Mouse (Mus musculus) right cerebral cortex, postnatal 10 days (tissue): ENCODE data around the gene Slc22a8.
A peak's percentile ranks its signal among the peaks of the same experiment; 100 is the strongest.

Source experiments
- DNase-seq, 2 experiments: peaks; one replicate each; pipeline ENCODE4 v3.0.0; 2021; ENCODE audit warnings: low spot score in 2 of 2

Slc22a8 gene

GRCm38 (mm10) chr19:8597269-8597668, 6.2 kb downstream of the Slc22a8 start:
- no peak for DNase-seq

DNA sequence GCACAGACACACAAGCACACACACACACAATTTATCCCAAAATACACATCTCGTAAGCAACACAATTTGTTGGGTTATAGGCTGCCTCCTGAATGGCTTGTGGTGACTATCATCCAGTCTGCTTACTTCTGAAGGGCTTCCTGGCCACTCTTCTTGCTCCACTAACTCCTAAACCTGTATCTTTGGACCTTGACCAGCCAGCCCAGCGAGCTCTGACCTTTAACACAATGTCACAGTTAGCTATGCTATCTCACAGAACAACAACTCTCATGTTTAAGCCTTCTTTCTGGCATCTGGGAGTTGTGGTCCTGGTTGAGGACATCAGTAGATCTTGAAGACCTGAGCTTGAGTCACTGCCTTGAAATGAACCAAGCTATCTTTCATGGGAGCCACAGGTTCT, 8.2 kb downstream of the Slc22a8 start:
- no peak for DNase-seq

GRCm38 (mm10) chr19:8601922-8602321, 10.9 kb downstream of the Slc22a8 start:
- no peak for DNase-seq

DNA sequence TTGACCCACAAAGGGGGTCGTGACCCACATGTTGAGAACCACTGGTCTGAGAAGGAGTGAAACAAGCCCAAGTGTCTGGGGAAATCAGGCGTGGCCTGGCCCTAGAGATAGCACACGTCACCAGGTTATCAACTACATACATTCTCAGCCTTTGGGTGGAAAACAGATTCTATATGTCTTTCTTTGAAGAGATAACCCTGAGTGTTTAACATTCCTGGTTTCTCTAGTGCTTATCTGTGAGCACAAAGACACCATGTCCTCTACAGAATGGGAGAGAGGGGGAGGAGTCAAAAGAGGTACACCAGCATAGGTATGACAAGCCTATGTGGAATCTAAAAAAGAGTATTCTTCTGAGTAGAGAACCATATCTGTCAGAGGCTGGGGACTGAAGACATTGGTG, 11.9 kb downstream of the Slc22a8 start:
- no peak for DNase-seq

GRCm38 (mm10) chr19:8604536-8605240, 13.6 kb downstream of the Slc22a8 start:
- DNase-seq = no peak

DNA sequence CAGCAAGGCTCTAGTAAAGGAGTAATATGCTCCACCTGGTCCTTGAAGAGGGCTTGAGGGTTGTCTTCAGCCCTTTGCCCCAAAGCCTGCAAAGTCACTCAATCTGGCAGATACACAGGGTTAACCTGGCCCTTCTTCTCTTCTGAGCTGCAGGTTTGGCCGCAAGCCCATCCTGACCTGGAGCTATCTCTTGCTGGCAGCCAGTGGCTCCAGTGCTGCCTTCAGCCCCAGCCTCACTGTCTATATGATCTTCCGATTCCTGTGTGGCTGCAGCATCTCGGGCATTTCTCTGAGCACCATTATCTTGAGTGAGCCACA, 14.1 kb downstream of the Slc22a8 start:
- DNase-seq = no peak

- DNase-seq = no peak
Observed at GRCm38 (mm10) chr19:8611358-8612123, 20.5 kb downstream of the Slc22a8 start.

GRCm38 (mm10) chr19:8613111-8613510, 22.1 kb downstream of the Slc22a8 start:
- DNase-seq = no peak

- no peak for DNase-seq
Observed at GRCm38 (mm10) chr19:8614343-8614742, 23.3 kb downstream of the Slc22a8 start.

- no peak for DNase-seq
Observed at GRCm38 (mm10) chr19:8616314-8616713, 25.3 kb downstream of the Slc22a8 start.

DNA sequence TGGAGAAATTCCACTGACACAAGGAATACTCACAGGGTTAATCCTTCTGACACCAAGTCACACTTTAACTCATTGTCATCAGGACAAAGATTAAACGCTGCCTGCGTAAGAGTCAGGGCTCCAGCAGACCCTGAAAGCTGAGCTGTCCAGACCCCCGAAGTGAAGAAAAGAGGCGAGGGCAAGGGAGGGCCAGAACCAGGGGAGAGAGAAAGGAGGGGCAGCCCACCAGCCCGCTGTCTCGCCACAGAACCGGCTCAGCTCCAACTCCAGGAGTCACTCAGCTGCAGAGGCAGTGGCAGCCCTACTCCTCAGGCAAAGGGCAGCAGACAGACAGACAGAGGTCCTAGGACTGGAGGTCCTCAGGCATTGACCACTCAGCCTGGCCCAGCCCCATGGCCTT, 26.9 kb downstream of the Slc22a8 start, which contains the start of gene Slc22a6:
TSS of gene Slc22a6 (plus strand) at position 136 of the 400 bp plus-strand sequence.
- DNase-seq = no peak

- DNase-seq = no peak
Observed at GRCm38 (mm10) chr19:8621098-8621497, 30.0 kb downstream of the Slc22a8 start.

DNA sequence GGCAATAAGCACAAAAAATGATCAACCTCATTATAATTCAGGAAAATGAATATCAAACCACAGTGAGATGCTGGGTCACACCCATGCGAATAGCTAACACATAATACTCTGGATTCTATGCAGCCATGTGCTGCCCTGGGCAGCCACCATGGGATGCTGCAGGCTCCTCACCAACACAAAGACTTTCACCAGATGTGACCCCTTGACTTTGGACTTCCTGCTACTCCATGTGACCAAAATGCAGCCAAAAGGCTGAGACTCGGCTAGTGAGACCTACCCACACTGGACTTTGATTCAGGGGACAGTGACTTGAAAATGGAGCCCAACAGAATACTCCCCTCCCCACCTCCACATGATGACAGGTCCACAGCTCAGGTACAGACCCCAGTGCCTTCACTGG, 39.2 kb downstream of the Slc22a8 start:
- no peak for DNase-seq

DNA sequence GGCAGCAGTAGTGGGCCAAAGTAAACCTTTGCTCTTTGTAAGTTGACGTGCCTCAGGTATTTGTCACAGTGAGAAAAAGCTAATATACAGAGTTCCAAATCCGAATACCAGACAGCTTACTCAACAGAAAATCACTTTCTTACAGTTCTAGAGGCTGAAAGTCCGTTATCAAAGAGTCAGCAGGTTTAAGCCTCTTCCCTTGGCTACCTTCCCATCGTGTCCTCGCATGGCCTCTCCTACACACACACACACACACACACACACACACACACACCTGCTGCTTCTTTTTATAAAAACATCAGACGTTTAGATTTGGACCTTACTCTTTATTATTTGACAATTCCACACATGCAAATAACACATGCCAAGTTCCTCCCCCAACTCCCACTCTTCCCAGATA, 39.8 kb downstream of the Slc22a8 start:
- DNase-seq = no peak

DNA sequence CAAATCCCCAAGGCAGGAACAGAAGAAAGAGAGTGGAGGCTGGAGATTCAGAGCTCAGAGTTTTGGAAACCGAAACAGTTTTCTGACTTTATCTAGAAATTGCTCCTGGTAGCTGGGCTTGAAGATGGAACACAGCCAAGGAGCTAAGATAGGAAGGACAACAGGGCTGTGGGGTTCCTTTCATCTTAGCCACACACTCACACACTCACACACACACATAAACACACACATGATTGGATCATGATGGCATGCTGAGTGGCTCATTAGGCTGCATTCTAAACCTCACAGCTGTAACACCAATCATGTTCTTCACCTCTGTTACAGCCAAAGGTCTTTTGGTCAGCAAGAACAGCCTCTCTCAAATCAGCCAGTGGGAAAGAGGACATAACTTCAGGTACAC, 41.0 kb downstream of the Slc22a8 start:
- no peak for DNase-seq

DNA sequence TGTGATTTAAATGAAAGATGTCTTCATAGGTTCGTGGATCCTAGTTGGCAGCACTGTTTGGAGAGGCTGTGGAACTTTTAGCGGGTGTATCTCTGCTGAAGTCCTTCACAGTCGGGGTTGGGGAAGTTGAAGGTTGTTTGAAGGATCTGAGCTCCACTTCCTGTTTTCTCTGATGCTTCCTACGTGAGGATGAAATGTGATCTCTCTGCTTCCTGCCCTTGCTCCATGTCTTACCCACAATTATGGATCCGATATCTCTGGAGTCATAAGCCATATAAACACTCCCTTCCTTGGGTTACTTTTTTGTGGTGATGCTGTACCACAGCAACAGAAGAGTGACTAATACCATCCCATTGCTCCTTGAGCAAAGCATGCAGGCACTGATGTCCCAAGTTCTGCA, 51.0 kb downstream of the Slc22a8 start:
- DNase-seq = no peak

DNA sequence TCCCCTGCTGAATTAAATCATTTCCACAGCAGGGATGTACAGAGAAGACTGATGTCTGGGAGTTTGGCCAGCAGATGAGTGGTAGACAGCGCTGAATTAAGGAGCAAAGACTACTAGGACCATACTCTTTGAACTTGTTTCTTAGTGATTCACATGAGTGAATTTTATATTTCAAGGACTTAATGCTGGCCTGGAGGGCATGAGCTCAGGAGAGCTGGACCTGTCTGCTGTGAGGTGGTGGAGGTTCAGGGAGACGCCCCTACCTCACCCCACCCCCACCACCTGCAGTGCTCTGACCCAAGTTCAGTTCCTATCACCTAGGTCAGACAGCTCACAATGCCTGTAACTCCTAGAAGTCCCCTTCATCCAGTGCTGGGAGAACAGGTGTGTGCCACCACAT, 55.3 kb downstream of the Slc22a8 start:
- no peak for DNase-seq

- DNase-seq = peak in 1 of 2 experiments; percentile 39
Observed at GRCm38 (mm10) chr19:8655833-8656232, 64.8 kb downstream of the Slc22a8 start.

GRCm38 (mm10) chr19:8656341-8656740, 65.3 kb downstream of the Slc22a8 start:
- no peak for DNase-seq
